Mouse (Mus musculus): ENCODE results near the gene Pold3. TPM values are rescaled to one million over a fixed set of nuclear protein-coding genes. Genes with fewer than 3 reads are reported as not detected.

Pold3 gene
- polyA plus RNA-seq, 1 experiment from 2014 or later, result 31.8 TPM

GRCm38 (mm10) chr7:100128262-100129041 lies 7.1 kb upstream of the Pold3 start:
- Histone ChIP-seq H3K27me3 (ENCODE audit: control insufficient read depth, insufficient read depth, low read length) (no peaks in the 10 kb centered on the region), H3K4me3 (ENCODE audit: control insufficient read depth in 1 of 2, insufficient read depth in 1 of 2, low read depth in 1 of 2, low read length in 2 of 2) (no peak overlapping the region), H3K9me3 (ENCODE audit: control insufficient read depth, low read length) (no peaks in the 10 kb centered on the region; the same call in 1 of the 2 replicates), H3K9ac (ENCODE audit: low read length) (no peak overlapping the region), H3K4me2 (ENCODE audit: low read length) (no peak overlapping the region), H3K36me3 (ENCODE audit: control insufficient read depth, insufficient read depth, low read length) (no peaks in the 10 kb centered on the region), H3K4me1 (ENCODE audit: control insufficient read depth in 2 of 2, insufficient read depth in 2 of 2, low read length in 2 of 2) (no peaks in the 10 kb centered on the region), H3K27ac (replicated peaks in 1 of 2; ENCODE audit: control insufficient read depth in 1 of 2, insufficient read depth in 1 of 2, low read depth in 2 of 2, low read length in 2 of 2) (no peak overlapping the region)
- WGBS, result 70% methylated on average over 7 of the region's 7 CpGs
- ATAC-seq (ENCODE audit: insufficient number of reproducible peaks, insufficient read depth, low FRiP score, low read depth), result no peak

- Histone ChIP-seq H3K36me3 (ENCODE audit: control insufficient read depth, insufficient read depth, low read length) (no peaks in the 10 kb centered on the region), H3K4me1 (ENCODE audit: control insufficient read depth in 2 of 2, insufficient read depth in 2 of 2, low read length in 2 of 2) (no peaks in the 10 kb centered on the region), H3K9me3 (ENCODE audit: control insufficient read depth, low read length) (no peaks in the 10 kb centered on the region; the same call in 1 of the 2 replicates), H3K27me3 (ENCODE audit: control insufficient read depth, insufficient read depth, low read length) (no peaks in the 10 kb centered on the region), H3K27ac (replicated peaks in 1 of 2; ENCODE audit: control insufficient read depth in 1 of 2, insufficient read depth in 1 of 2, low read depth in 2 of 2, low read length in 2 of 2) (no peak overlapping the region), H3K4me2 (ENCODE audit: low read length) (no peak overlapping the region), H3K4me3 (ENCODE audit: control insufficient read depth in 1 of 2, insufficient read depth in 1 of 2, low read depth in 1 of 2, low read length in 2 of 2) (no peak overlapping the region), H3K9ac (ENCODE audit: low read length) (no peak overlapping the region)
- no peak for ATAC-seq (ENCODE audit: insufficient number of reproducible peaks, insufficient read depth, low FRiP score, low read depth)
- WGBS, result 78% methylated on average over 7 of the region's 7 CpGs
Observed at GRCm38 (mm10) chr7:100126514-100126913, 5.1 kb upstream of the Pold3 start.

GRCm38 (mm10) chr7:100125166-100125565 lies 3.8 kb upstream of the Pold3 start:
- Histone ChIP-seq H3K36me3 (ENCODE audit: control insufficient read depth, insufficient read depth, low read length) (no peaks in the 10 kb centered on the region), H3K4me1 (ENCODE audit: control insufficient read depth in 2 of 2, insufficient read depth in 2 of 2, low read length in 2 of 2) (peaks cover 0 to 6% of the 10 kb centered on the region in 2 experiments; a peak in 2 of 4 replicates), H3K9me3 (ENCODE audit: control insufficient read depth, low read length) (no peaks in the 10 kb centered on the region; the same call in 1 of the 2 replicates), H3K27me3 (ENCODE audit: control insufficient read depth, insufficient read depth, low read length) (no peaks in the 10 kb centered on the region), H3K9ac (ENCODE audit: low read length) (no peak overlapping the region), H3K4me2 (ENCODE audit: low read length) (no peak overlapping the region), H3K4me3 (ENCODE audit: control insufficient read depth in 1 of 2, insufficient read depth in 1 of 2, low read depth in 1 of 2, low read length in 2 of 2) (no peak overlapping the region), H3K27ac (replicated peaks in 1 of 2; ENCODE audit: control insufficient read depth in 1 of 2, insufficient read depth in 1 of 2, low read depth in 2 of 2, low read length in 2 of 2) (no peak overlapping the region)
- no peak for ATAC-seq (ENCODE audit: insufficient number of reproducible peaks, insufficient read depth, low FRiP score, low read depth)
- WGBS, result 68% methylated on average over 4 of the region's 4 CpGs

- no peak overlapping the region for H3K9ac ChIP-seq (ENCODE audit: low read length)
- no peak for ATAC-seq (ENCODE audit: insufficient number of reproducible peaks, insufficient read depth, low FRiP score, low read depth)
- peaks cover 0 to 10% of the 10 kb centered on the region in 2 experiments; a peak in 2 of 4 replicates for H3K4me1 ChIP-seq (ENCODE audit: control insufficient read depth in 2 of 2, insufficient read depth in 2 of 2, low read length in 2 of 2)
- 76% methylated on average over 2 of the region's 2 CpGs for WGBS
- H3K27me3 ChIP-seq (ENCODE audit: control insufficient read depth, insufficient read depth, low read length), result no peaks in the 10 kb centered on the region
- H3K4me3 ChIP-seq (ENCODE audit: control insufficient read depth in 1 of 2, insufficient read depth in 1 of 2, low read depth in 1 of 2, low read length in 2 of 2), result no peak overlapping the region
- H3K36me3 ChIP-seq (ENCODE audit: control insufficient read depth, insufficient read depth, low read length), result peaks cover 1% of the 10 kb centered on the region
- no peaks in the 10 kb centered on the region; the same call in 1 of the 2 replicates for H3K9me3 ChIP-seq (ENCODE audit: control insufficient read depth, low read length)
- H3K27ac ChIP-seq (replicated peaks in 1 of 2; ENCODE audit: control insufficient read depth in 1 of 2, insufficient read depth in 1 of 2, low read depth in 2 of 2, low read length in 2 of 2), result no peak overlapping the region
- no peak overlapping the region for H3K4me2 ChIP-seq (ENCODE audit: low read length)
Observed at GRCm38 (mm10) chr7:100124211-100124610, 2.8 kb upstream of the Pold3 start.

- H3K27me3 ChIP-seq (ENCODE audit: control insufficient read depth, insufficient read depth, low read length), result no peaks in the 10 kb centered on the region
- no peak overlapping the region for H3K27ac ChIP-seq (replicated peaks in 1 of 2; ENCODE audit: control insufficient read depth in 1 of 2, insufficient read depth in 1 of 2, low read depth in 2 of 2, low read length in 2 of 2)
- H3K4me2 ChIP-seq (ENCODE audit: low read length), result no peak overlapping the region
- ATAC-seq (ENCODE audit: insufficient number of reproducible peaks, insufficient read depth, low FRiP score, low read depth), result no peak
- no peak overlapping the region for H3K4me3 ChIP-seq (ENCODE audit: control insufficient read depth in 1 of 2, insufficient read depth in 1 of 2, low read depth in 1 of 2, low read length in 2 of 2)
- peaks cover 8% of the 10 kb centered on the region for H3K36me3 ChIP-seq (ENCODE audit: control insufficient read depth, insufficient read depth, low read length)
- 48% methylated on average over 6 of the region's 6 CpGs for WGBS
- peaks cover 0 to 10% of the 10 kb centered on the region in 2 experiments; a peak in 2 of 4 replicates for H3K4me1 ChIP-seq (ENCODE audit: control insufficient read depth in 2 of 2, insufficient read depth in 2 of 2, low read length in 2 of 2)
- H3K9ac ChIP-seq (ENCODE audit: low read length), result no peak overlapping the region
- H3K9me3 ChIP-seq (ENCODE audit: control insufficient read depth, low read length), result no peaks in the 10 kb centered on the region; the same call in 1 of the 2 replicates
Observed at GRCm38 (mm10) chr7:100123486-100123885, 2.1 kb upstream of the Pold3 start.

GRCm38 (mm10) chr7:100120791-100121261 lies 539 bp downstream of the Pold3 start:
- WGBS, result 0% methylated on average over 25 of the region's 25 CpGs
- peak overlapping the region; percentile 94 for H3K9ac ChIP-seq (ENCODE audit: low read length)
- H3K27ac ChIP-seq (replicated peaks in 1 of 2; ENCODE audit: control insufficient read depth in 1 of 2, insufficient read depth in 1 of 2, low read depth in 2 of 2, low read length in 2 of 2), result peak overlapping the region; percentile 69 to 88
- H3K27me3 ChIP-seq (ENCODE audit: control insufficient read depth, insufficient read depth, low read length), result no peaks in the 10 kb centered on the region
- peak overlapping the region; percentile 93 to 97 for H3K4me3 ChIP-seq (ENCODE audit: control insufficient read depth in 1 of 2, insufficient read depth in 1 of 2, low read depth in 1 of 2, low read length in 2 of 2)
- peaks cover 0 to 10% of the 10 kb centered on the region in 2 experiments; a peak in 2 of 4 replicates for H3K4me1 ChIP-seq (ENCODE audit: control insufficient read depth in 2 of 2, insufficient read depth in 2 of 2, low read length in 2 of 2)
- peak overlapping the region; percentile 90 for H3K4me2 ChIP-seq (ENCODE audit: low read length)
- H3K9me3 ChIP-seq (ENCODE audit: control insufficient read depth, low read length), result no peaks in the 10 kb centered on the region
- peak; percentile 60 for ATAC-seq (ENCODE audit: insufficient number of reproducible peaks, insufficient read depth, low FRiP score, low read depth)
- peaks cover 28% of the 10 kb centered on the region for H3K36me3 ChIP-seq (ENCODE audit: control insufficient read depth, insufficient read depth, low read length)

GRCm38 (mm10) chr7:100114279-100114678 lies 7.1 kb downstream of the Pold3 start:
- no peak for ATAC-seq (ENCODE audit: insufficient number of reproducible peaks, insufficient read depth, low FRiP score, low read depth)
- H3K36me3 ChIP-seq (ENCODE audit: control insufficient read depth, insufficient read depth, low read length), result peaks cover 84% of the 10 kb centered on the region

More at GRCm38 (mm10) chr7:100114279-100114678, 7.1 kb downstream of the Pold3 start:
- no peak overlapping the region for H3K27ac ChIP-seq (replicated peaks in 1 of 2; ENCODE audit: control insufficient read depth in 1 of 2, insufficient read depth in 1 of 2, low read depth in 2 of 2, low read length in 2 of 2)
- WGBS, result 94% methylated on average over 6 of the region's 6 CpGs
- H3K4me1 ChIP-seq (ENCODE audit: control insufficient read depth in 2 of 2, insufficient read depth in 2 of 2, low read length in 2 of 2), result no peaks in the 10 kb centered on the region
- no peak overlapping the region for H3K4me3 ChIP-seq (ENCODE audit: control insufficient read depth in 1 of 2, insufficient read depth in 1 of 2, low read depth in 1 of 2, low read length in 2 of 2)
- no peaks in the 10 kb centered on the region for H3K27me3 ChIP-seq (ENCODE audit: control insufficient read depth, insufficient read depth, low read length)
- H3K9ac ChIP-seq (ENCODE audit: low read length), result no peak overlapping the region
- H3K9me3 ChIP-seq (ENCODE audit: control insufficient read depth, low read length), result no peaks in the 10 kb centered on the region
- H3K4me2 ChIP-seq (ENCODE audit: low read length), result no peak overlapping the region
